Mouse (Mus musculus): ENCODE results near the gene Dlx1. TPM values are rescaled to one million over a fixed set of nuclear protein-coding genes. Genes with fewer than 3 reads are reported as not detected.

The Dlx1 gene
- total and polyA plus RNA-seq, 3 experiments, result 0.98 to 3.0 (median 2.4) TPM

DNA sequence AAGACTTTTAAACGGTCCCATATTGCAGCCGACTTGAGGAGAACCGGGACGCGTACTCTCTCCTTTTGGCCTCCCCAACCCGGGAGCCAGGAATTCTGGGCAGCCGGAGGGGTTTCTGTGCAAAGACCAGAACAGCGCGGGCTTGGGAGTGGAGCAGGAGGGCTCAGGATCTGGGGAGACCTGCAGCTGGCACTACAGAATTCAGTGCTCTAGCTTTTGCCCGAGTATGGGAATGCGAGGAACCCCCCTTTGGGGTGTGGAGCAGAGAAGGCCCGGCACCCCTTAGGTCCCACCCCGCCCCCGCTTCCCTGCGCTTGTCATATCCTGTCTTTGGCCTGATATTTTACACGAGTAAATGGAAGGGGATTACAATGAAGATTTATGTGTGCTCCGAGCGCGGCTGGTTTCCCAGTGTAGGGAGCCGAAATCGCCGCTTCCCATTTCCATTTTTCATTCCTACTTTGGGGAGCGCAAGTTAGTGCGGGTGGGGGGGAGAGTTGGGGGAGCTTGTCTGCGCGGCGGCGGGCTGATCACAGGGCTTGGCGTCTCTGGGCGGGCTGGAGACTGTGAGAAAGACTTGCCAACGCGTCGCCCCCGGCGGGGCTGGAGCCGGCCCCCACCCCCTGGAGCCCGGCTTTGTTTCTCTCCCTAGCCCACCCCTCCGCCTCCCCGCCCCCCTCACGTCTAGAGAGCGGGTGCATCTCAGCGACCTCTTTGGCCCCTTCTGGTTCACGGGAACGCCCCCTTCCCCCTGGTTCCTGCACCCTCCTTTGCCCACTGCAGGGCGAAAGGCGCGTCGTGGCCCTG lies 12.9 kb downstream of the Dlx1 start:
- no peak for ATAC-seq (ENCODE audit: extremely low read depth, insufficient number of reproducible peaks, low FRiP score, poor library complexity, severe bottlenecking)
- Histone ChIP-seq H3K4me3 (ENCODE audit: low read depth, low read length) (no peak overlapping the region; the same call in 1 of the 2 replicates), H3K9me3 (replicated peaks) (peaks cover 11% of the 10 kb centered on the region), H3K36me3 (replicated peaks) (no peaks in the 10 kb centered on the region), H3K4me1 (ENCODE audit: insufficient read depth, low read depth, low read length) (peaks cover 45% of the 10 kb centered on the region), H3K27me3 (ENCODE audit: insufficient read depth, low read length) (peaks cover 98% of the 10 kb centered on the region)
- DNase-seq (ENCODE audit: low spot score), result no peak
- TF ChIP-seq GATA2 (IDR thresholded peaks at IDR 0.05; ENCODE audit: borderline replicate concordance, low read depth, low read length) (no peak), GATA1 (IDR thresholded peaks at IDR 0.05; ENCODE audit: borderline replicate concordance, low read length) (no peak), POLR2AphosphoS5 (IDR thresholded peaks at IDR 0.05; ENCODE audit: insufficient replicate concordance, low read depth, low read length) (no peak), TAL1 (conservative IDR thresholded peaks at IDR 0.05; ENCODE audit: low read depth, low read length) (no peak), CTCF (IDR thresholded peaks at IDR 0.05; ENCODE audit: low read depth, low read length) (no peak)

DNA sequence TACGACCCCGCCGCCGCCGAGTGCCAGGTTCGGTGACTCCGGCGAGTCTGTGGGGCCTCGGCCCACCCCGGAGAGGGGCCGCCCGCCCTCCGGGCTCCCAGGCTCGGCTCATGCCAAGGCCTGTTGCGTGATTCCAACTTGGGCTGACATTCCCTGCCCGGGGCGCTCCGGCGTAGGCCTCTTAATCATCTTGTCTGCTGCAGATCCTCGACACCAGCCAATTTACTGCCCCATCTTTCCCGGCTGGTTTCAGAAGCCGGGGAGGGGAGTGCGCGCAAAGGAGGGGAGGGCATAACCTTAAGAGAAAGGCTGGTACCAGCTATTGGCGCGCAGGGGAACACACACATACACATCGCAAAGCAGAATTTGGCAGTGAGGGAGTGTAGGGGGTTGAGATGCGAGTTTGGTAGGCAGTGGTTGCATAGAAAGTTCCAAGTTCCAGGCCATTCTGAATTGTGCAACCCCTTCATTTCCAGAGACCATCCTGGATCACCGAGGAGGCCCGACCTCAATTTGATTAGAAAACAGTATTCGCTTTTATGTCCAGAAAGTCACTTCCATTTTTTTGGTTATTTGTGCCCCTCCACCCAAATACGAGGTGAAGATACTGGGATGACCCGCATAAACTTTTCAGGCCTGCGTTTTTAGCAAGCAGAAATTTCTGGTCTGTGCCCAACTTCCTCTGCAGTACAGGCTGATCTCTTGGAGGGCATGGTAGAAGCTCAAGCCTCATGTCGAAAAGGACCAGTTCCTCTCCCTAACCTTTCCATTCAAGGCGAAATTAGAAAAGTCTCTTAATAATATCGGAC lies 13.7 kb downstream of the Dlx1 start:
- peaks cover 53% of the 10 kb centered on the region for H3K4me1 ChIP-seq (ENCODE audit: insufficient read depth, low read depth, low read length)
- ATAC-seq (ENCODE audit: extremely low read depth, insufficient number of reproducible peaks, low FRiP score, poor library complexity, severe bottlenecking), result no peak
- TF ChIP-seq GATA1 (IDR thresholded peaks at IDR 0.05; ENCODE audit: borderline replicate concordance, low read length) (no peak), POLR2AphosphoS5 (IDR thresholded peaks at IDR 0.05; ENCODE audit: insufficient replicate concordance, low read depth, low read length) (no peak), TAL1 (conservative IDR thresholded peaks at IDR 0.05; ENCODE audit: low read depth, low read length) (no peak), GATA2 (IDR thresholded peaks at IDR 0.05; ENCODE audit: borderline replicate concordance, low read depth, low read length) (no peak), CTCF (IDR thresholded peaks at IDR 0.05; ENCODE audit: low read depth, low read length) (no peak)
- H3K27me3 ChIP-seq (ENCODE audit: insufficient read depth, low read length), result peaks cover 98% of the 10 kb centered on the region
- DNase-seq (ENCODE audit: low spot score), result no peak
- H3K36me3 ChIP-seq (replicated peaks), result no peaks in the 10 kb centered on the region
- peaks cover 19% of the 10 kb centered on the region for H3K9me3 ChIP-seq (replicated peaks)
- no peak overlapping the region; the same call in 1 of the 2 replicates for H3K4me3 ChIP-seq (ENCODE audit: low read depth, low read length)

DNA sequence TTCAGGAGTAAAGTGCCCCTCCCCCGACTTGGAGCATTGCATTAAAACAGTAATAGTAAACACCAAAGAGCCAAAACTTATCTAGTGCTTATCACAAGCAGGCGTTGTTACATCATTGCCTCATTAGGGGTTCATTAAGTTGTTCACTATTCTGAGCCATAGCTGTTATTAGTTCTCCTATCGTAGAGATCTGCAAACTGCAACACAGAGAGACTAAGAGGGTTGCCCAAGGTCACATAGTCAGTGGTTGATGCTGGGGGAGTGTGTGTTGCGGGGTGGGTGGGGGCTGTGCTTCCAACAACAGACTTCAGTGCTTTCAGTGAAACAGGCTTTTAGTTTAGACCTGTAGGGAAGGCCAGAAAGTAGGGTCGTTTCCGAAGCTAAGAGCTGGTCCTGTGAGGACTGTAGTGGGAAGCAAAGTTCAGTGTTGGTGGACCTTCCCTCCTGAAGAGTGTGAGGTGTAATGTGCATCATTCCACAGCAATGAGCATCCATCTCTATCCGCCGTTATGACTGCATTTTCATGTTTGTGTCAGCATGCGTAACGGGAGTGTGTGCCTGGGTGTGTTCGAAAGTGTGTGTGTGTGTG lies 14.4 kb downstream of the Dlx1 start:
- H3K27me3 ChIP-seq (ENCODE audit: insufficient read depth, low read length), result peaks cover 95% of the 10 kb centered on the region
- H3K36me3 ChIP-seq (replicated peaks), result no peaks in the 10 kb centered on the region
- peaks cover 57% of the 10 kb centered on the region for H3K4me1 ChIP-seq (ENCODE audit: insufficient read depth, low read depth, low read length)
- ATAC-seq (ENCODE audit: extremely low read depth, insufficient number of reproducible peaks, low FRiP score, poor library complexity, severe bottlenecking) (no peak), DNase-seq (ENCODE audit: low spot score) (no peak)
- peaks cover 22% of the 10 kb centered on the region for H3K9me3 ChIP-seq (replicated peaks)
- no peak for TF ChIP-seq GATA1 (IDR thresholded peaks at IDR 0.05; ENCODE audit: borderline replicate concordance, low read length)
- H3K4me3 ChIP-seq (ENCODE audit: low read depth, low read length), result peak overlapping the region; percentile 64; the same call in 1 of the 2 replicates

DNA sequence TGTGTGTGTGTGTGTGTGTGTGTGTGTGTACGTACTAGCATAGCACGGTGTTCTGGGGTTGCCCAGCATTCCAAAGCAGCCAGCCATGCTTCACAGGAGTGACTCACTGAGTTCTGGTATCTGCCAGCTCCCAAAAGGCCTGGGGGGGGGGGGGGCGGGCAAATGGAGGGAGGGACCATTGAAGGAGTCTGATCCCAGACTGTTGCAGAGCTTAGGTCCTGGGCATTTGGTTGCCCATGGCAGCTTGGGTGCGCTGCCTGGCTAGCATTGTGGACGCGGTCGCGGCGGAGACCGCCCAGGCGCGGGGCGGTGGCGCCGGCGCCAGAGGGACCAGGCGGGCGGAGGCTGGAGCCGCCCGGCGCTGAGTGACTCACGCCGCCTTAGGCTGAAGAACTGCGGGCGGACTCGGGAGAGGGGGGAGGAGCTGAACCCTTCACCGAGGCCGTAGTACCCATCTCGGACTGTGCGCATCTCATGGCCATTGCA lies 14.9 kb downstream of the Dlx1 start:
- H3K9me3 ChIP-seq (replicated peaks), result peaks cover 22% of the 10 kb centered on the region
- peaks cover 90% of the 10 kb centered on the region for H3K27me3 ChIP-seq (ENCODE audit: insufficient read depth, low read length)
- TF ChIP-seq CTCF (IDR thresholded peaks at IDR 0.05; ENCODE audit: low read depth, low read length) (no peak), TAL1 (conservative IDR thresholded peaks at IDR 0.05; ENCODE audit: low read depth, low read length) (no peak), POLR2AphosphoS5 (IDR thresholded peaks at IDR 0.05; ENCODE audit: insufficient replicate concordance, low read depth, low read length) (no peak), GATA2 (IDR thresholded peaks at IDR 0.05; ENCODE audit: borderline replicate concordance, low read depth, low read length) (no peak), GATA1 (IDR thresholded peaks at IDR 0.05; ENCODE audit: borderline replicate concordance, low read length) (no peak)
- ATAC-seq (ENCODE audit: extremely low read depth, insufficient number of reproducible peaks, low FRiP score, poor library complexity, severe bottlenecking) (no peak), DNase-seq (ENCODE audit: low spot score) (no peak)
- H3K36me3 ChIP-seq (replicated peaks), result no peaks in the 10 kb centered on the region
- peak overlapping the region; percentile 64; the same call in 1 of the 2 replicates for H3K4me3 ChIP-seq (ENCODE audit: low read depth, low read length)
- H3K4me1 ChIP-seq (ENCODE audit: insufficient read depth, low read depth, low read length), result peaks cover 55% of the 10 kb centered on the region

DNA sequence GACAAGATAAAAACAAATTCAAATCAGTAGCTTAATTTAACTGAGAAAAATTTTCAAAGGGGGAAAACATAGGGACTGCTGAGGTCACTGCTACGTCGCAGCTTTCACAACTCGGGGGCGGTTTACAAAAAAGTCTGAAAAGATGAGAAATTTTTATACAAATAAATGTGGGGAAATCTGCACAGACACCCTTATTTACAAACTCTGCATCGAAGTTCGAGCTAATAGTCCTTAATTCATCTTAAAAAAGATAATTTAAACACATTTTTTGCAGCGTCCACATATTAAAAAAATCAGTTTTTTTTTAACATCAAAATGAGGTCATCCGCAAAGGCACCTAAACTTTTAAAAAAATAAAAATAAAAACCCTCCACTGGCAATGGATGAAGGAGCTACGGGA lies 15.6 kb downstream of the Dlx1 start:
- Histone ChIP-seq H3K9me3 (replicated peaks) (peaks cover 22% of the 10 kb centered on the region), H3K4me3 (ENCODE audit: low read depth, low read length) (no peak overlapping the region), H3K27me3 (ENCODE audit: insufficient read depth, low read length) (peaks cover 83% of the 10 kb centered on the region), H3K4me1 (ENCODE audit: insufficient read depth, low read depth, low read length) (peaks cover 55% of the 10 kb centered on the region), H3K36me3 (replicated peaks) (no peaks in the 10 kb centered on the region)
- no peak for TF ChIP-seq GATA2 (IDR thresholded peaks at IDR 0.05; ENCODE audit: borderline replicate concordance, low read depth, low read length)
- TF ChIP-seq GATA1 (IDR thresholded peaks at IDR 0.05; ENCODE audit: borderline replicate concordance, low read length), result no peak
- TF ChIP-seq TAL1 (conservative IDR thresholded peaks at IDR 0.05; ENCODE audit: low read depth, low read length), result no peak
- no peak for TF ChIP-seq CTCF (IDR thresholded peaks at IDR 0.05; ENCODE audit: low read depth, low read length)
- TF ChIP-seq POLR2AphosphoS5 (IDR thresholded peaks at IDR 0.05; ENCODE audit: insufficient replicate concordance, low read depth, low read length), result no peak
- ATAC-seq (ENCODE audit: extremely low read depth, insufficient number of reproducible peaks, low FRiP score, poor library complexity, severe bottlenecking) (no peak), DNase-seq (ENCODE audit: low spot score) (no peak)

DNA sequence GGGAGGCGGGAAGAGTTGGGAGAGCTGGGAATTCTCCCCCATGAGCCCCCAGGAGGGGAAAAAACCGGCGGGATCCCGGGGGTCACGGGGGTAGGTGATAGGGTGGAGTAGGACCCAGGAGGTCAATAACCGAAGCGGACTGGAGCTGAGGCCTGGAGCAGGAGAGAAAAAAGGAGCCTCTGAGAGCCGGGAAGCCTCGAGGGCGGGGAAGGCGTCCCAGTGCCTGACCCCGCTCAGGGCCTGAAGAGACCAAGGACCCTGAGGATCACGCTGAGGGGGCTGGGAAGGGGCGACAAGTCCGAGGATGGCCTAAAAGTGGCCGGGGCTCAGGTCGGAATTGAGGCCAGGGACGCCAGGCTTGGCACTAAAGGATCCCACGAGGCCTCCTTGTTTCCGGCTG lies 16.0 kb downstream of the Dlx1 start:
- DNase-seq (ENCODE audit: low spot score) (no peak), ATAC-seq (ENCODE audit: extremely low read depth, insufficient number of reproducible peaks, low FRiP score, poor library complexity, severe bottlenecking) (no peak)
- peaks cover 79% of the 10 kb centered on the region for H3K27me3 ChIP-seq (ENCODE audit: insufficient read depth, low read length)
- no peak for TF ChIP-seq TAL1 (conservative IDR thresholded peaks at IDR 0.05; ENCODE audit: low read depth, low read length)
- TF ChIP-seq GATA1 (IDR thresholded peaks at IDR 0.05; ENCODE audit: borderline replicate concordance, low read length), result no peak
- TF ChIP-seq GATA2 (IDR thresholded peaks at IDR 0.05; ENCODE audit: borderline replicate concordance, low read depth, low read length), result no peak
- TF ChIP-seq POLR2AphosphoS5 (IDR thresholded peaks at IDR 0.05; ENCODE audit: insufficient replicate concordance, low read depth, low read length), result no peak
- no peak for TF ChIP-seq CTCF (IDR thresholded peaks at IDR 0.05; ENCODE audit: low read depth, low read length)
- peaks cover 22% of the 10 kb centered on the region for H3K9me3 ChIP-seq (replicated peaks)
- peak overlapping the region; percentile 8; the same call in 1 of the 2 replicates for H3K4me3 ChIP-seq (ENCODE audit: low read depth, low read length)
- no peaks in the 10 kb centered on the region for H3K36me3 ChIP-seq (replicated peaks)
- H3K4me1 ChIP-seq (ENCODE audit: insufficient read depth, low read depth, low read length), result peaks cover 52% of the 10 kb centered on the region
